Mouse (Mus musculus): ENCODE data around the gene Arhgef2.

DNA sequence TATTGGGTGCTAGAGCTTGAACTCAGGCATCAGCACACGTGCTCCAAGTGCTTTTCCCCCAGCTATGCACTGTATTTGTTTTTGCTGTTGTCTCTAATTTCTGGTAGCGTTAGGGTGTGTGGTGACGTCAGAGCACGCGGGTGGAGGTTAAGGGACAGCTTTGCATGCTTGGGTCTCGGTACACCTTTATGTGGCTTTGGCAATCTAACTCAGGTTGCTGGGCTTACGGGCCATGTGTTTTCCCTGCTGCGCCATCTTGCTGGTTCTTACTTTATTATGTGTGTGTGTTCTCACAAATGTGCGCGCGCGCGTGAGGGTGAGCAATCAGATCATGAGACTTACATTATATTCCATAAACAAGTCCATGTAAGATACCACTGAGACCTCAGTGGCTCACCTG, 44.2 kb downstream of the Arhgef2 start:
- TF ChIP-seq CTCF (conservative IDR thresholded peaks at IDR 0.05; ENCODE audit: insufficient read depth, insufficient read length, low read depth, low read length) (no peak), POLR2A (IDR thresholded peaks at IDR 0.05; ENCODE audit: low read depth, low read length) (no peak)
